Mouse (Mus musculus) spleen, postnatal 10 days (tissue): Measurements from ENCODE around the gene Epb41l4b.

Source experiments
- DNase-seq, 2 experiments: peaks; one replicate each; pipeline ENCODE4 v3.0.0; 2021 to 2022; ENCODE audit warnings: low spot score in 2 of 2

The Epb41l4b gene

DNA sequence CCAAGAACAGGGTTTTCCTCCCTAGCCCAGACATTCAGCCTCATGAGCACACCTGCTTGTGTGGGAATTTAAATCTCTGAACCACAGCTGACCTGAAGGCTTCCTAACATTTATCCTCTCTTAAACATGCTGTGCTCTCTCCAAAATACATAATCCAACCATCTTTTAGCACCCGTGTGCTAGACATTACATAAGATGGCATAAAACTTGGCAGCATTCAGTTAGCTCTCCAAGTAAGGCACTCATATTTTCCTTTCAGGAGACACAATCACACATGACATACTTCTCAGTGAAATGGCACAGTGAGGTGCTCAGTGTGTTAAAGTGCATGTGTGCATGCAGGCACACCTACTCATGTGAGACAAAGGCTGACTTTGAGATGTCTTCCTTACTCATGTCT, 200.7 kb downstream of the Epb41l4b start:
- DNase-seq = no peak
